In the genomic region with DNA sequence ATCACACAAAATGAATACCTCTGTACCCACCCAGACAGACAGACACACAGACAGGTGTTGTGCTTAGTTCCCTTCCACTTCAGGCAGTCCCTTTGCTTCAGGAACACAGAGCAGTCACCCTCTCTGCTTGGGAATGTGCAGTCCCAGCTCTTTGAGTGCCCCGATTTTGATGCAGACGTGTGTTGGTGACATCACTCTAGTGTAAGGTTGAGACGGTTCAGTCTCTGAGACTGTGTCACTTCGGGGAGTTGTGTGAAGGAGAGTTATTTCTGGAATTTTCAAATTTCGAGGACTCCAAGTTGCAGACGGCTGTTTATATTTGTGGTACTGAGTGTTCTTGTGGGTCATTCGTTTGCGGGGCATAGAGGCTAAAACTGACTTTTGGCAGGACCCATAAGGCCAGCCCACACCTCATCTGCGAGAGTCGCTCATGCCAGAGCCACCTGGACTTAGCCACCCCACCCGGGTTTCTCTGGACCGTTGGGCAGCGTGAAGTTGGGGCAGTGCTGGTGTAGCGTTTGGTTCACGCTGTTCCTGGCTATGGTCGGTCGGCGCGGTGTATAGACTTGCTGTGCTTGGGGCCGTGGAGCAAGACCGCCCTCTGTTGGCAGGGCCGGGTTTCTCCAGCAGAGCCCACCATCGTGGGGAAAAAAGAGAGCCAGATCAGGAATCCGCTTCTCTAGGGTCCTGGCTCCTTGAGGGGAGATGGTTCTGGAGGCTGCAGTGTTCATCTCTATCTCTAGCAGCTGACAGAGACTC, we compare ENCODE assay signal across 8 mouse cellular contexts. TPM values are rescaled to one million over a fixed set of nuclear protein-coding genes. Genes with fewer than 3 reads are reported as not detected.
DNase-seq lines count a peak whose midpoint lies in the region; ATAC-seq and TF ChIP-seq lines count a peak whose summit lies in the region.

No protein-coding gene starts in this region.

- H3K4me1 ChIP-seq in MEL (ENCODE audit: control insufficient read depth in 1 of 2, insufficient read depth in 2 of 2, low read length in 2 of 2): no peaks in the 10 kb centered on the region
- no peaks in the 10 kb centered on the region for H3K4me1 ChIP-seq in cerebellum, adult 2 months (ENCODE audit: control insufficient read depth, insufficient read depth, low read length)
- H3K4me1 ChIP-seq in lung, postnatal 0 days (ENCODE audit: insufficient read depth, low read depth, low read length): no peaks in the 10 kb centered on the region

- DNase-seq in MEL (ENCODE audit: low read depth, low spot score): peak; percentile 86
- DNase-seq in cerebellum, adult 2 months: peak; percentile 41 to 56
- DNase-seq in forelimb bud, embryonic 11.5 days (ENCODE audit: low read depth, low spot score): peak; percentile 73
- DNase-seq in layer of hippocampus, adult 9-11 months: peak; percentile 42
- DNase-seq in lung, postnatal 0 days (ENCODE audit: low spot score): peak; percentile 85
- DNase-seq in ovary, postnatal 36 days (ENCODE audit: low spot score): peak; percentile 83
- peak; percentile 87 for DNase-seq in thymus, postnatal 14 days

- peak overlapping the region in 1 of 2 experiments; percentile 15; a peak in 1 of 4 replicates for H3K4me3 ChIP-seq in MEL (ENCODE audit: control insufficient read depth in 1 of 2, insufficient read depth in 1 of 2, low read depth in 2 of 2, low read length in 2 of 2)
- H3K4me3 ChIP-seq in cerebellum, adult 2 months (replicated peaks; ENCODE audit: insufficient read depth, low read depth, low read length): no peak overlapping the region
- H3K4me3 ChIP-seq in lung, postnatal 0 days (ENCODE audit: low read depth, low read length): no peak overlapping the region

- peak; percentile 94 for TF ChIP-seq RAD21 in MEL (IDR thresholded peaks at IDR 0.05; ENCODE audit: low read depth, low read length)

- H3K79me2 ChIP-seq in MEL (ENCODE audit: control insufficient read depth, insufficient read depth, low read length, poor library complexity): no peaks in the 10 kb centered on the region

- peak; percentile 95 to 98 (median 96) for TF ChIP-seq CTCF in MEL (IDR thresholded peaks at IDR 0.05 in 2 of 3, conservative IDR thresholded peaks at IDR 0.05 in 1 of 3; ENCODE audit: control insufficient read depth in 1 of 3, insufficient read depth in 1 of 3, low read depth in 2 of 3, low read length in 3 of 3, poor library complexity in 1 of 3, severe bottlenecking in 1 of 3)
- TF ChIP-seq CTCF in cerebellum, adult 2 months (IDR thresholded peaks at IDR 0.05; ENCODE audit: borderline replicate concordance, insufficient read depth, low read depth, low read length): peak; percentile 79
- peak; percentile 99 for TF ChIP-seq CTCF in lung, postnatal 0 days (IDR thresholded peaks at IDR 0.05)

- no peak overlapping the region for H3K27ac ChIP-seq in MEL (ENCODE audit: control insufficient read depth, low read depth, low read length)
- no peak overlapping the region for H3K27ac ChIP-seq in cerebellum, adult 2 months (ENCODE audit: insufficient read depth, low read length)
- 0 out of 2 replicates have a peak overlapping the region, but pooled peaks have one; percentile 11 for H3K27ac ChIP-seq in lung, postnatal 0 days (ENCODE audit: low read length)

- peak overlapping the region; percentile 38 for H3K9ac ChIP-seq in MEL (ENCODE audit: control insufficient read depth, low read depth, low read length, poor library complexity, severe bottlenecking)
- H3K9ac ChIP-seq in lung, postnatal 0 days (replicated peaks; ENCODE audit: low read depth): no peak overlapping the region

- ATAC-seq in hematopoietic stem cell, adult 5-6 weeks (replicated peaks in 1 of 2; ENCODE audit: insufficient read depth in 1 of 2, low FRiP score in 2 of 2, low TSS enrichment in 1 of 2, low read depth in 1 of 2, poor library complexity in 2 of 2, severe bottlenecking in 2 of 2): peak; percentile 93 to 94
- ATAC-seq in lung, postnatal 0 days: peak; percentile 93

- no peaks in the 10 kb centered on the region for H3K9me3 ChIP-seq in MEL (replicated peaks; ENCODE audit: insufficient read depth, low read length)
- no peaks in the 10 kb centered on the region for H3K9me3 ChIP-seq in lung, postnatal 0 days (ENCODE audit: low read length)

- TF ChIP-seq POLR2A in MEL (IDR thresholded peaks at IDR 0.05; ENCODE audit: control insufficient read depth in 1 of 2, insufficient read depth in 1 of 2, low read depth in 1 of 2, low read length in 2 of 2, poor library complexity in 1 of 2): no peak
- TF ChIP-seq POLR2A in cerebellum, adult 2 months (IDR thresholded peaks at IDR 0.05; ENCODE audit: borderline replicate concordance, insufficient read depth, low read length): no peak

- no peaks in the 10 kb centered on the region for H3K36me3 ChIP-seq in MEL (ENCODE audit: control insufficient read depth in 1 of 2, insufficient read depth in 2 of 2, low read length in 2 of 2)
- no peaks in the 10 kb centered on the region for H3K36me3 ChIP-seq in lung, postnatal 0 days (ENCODE audit: insufficient read depth, low read length)

- peak overlapping the region; percentile 31 for H3K4me2 ChIP-seq in lung, postnatal 0 days (replicated peaks; ENCODE audit: low read depth, low read length)

- H3K27me3 ChIP-seq in MEL (ENCODE audit: control insufficient read depth in 1 of 2, insufficient read depth in 2 of 2, low read length in 2 of 2): peaks cover 22 to 23% of the 10 kb centered on the region in 2 experiments
- no peaks in the 10 kb centered on the region for H3K27me3 ChIP-seq in cerebellum, adult 2 months (ENCODE audit: control insufficient read depth, insufficient read depth, low read length)
- H3K27me3 ChIP-seq in lung, postnatal 0 days (replicated peaks; ENCODE audit: insufficient read depth, low read length): no peaks in the 10 kb centered on the region

- TF ChIP-seq EP300 in MEL (IDR thresholded peaks at IDR 0.05; ENCODE audit: low read depth in 1 of 2, low read length in 2 of 2): no peak
- TF ChIP-seq EP300 in lung, postnatal 0 days (IDR thresholded peaks at IDR 0.05): no peak; the same call in 1 of the 2 replicates

- WGBS in cerebellum, adult 2 months: 19% methylated on average over 24 of the region's 24 CpGs
- WGBS in lung, postnatal 0 days: 11% methylated on average over 20 of the region's 24 CpGs

TF ChIP-seq in MEL, 35 proteins besides CTCF, POLR2A, EP300 and RAD21:
- TF ChIP-seq ETS1 (IDR thresholded peaks at IDR 0.05; ENCODE audit: low read depth, low read length) (no peak), ZKSCAN1 (IDR thresholded peaks at IDR 0.05; ENCODE audit: low read depth, low read length) (no peak), NRF1 (IDR thresholded peaks at IDR 0.05; ENCODE audit: insufficient read depth, low read depth, low read length, poor library complexity, severe bottlenecking) (no peak), USF1 (IDR thresholded peaks at IDR 0.05; ENCODE audit: low read depth, low read length) (no peak), SMC3 (IDR thresholded peaks at IDR 0.05; ENCODE audit: low read depth, low read length) (peak; percentile 95), ZNF384 (IDR thresholded peaks at IDR 0.05; ENCODE audit: low read depth, low read length) (peak; percentile 38; the same call in 1 of the 2 replicates), TAL1 (IDR thresholded peaks at IDR 0.05; ENCODE audit: low read length) (no peak), MEF2A (IDR thresholded peaks at IDR 0.05; ENCODE audit: extremely low read depth, insufficient replicate concordance, low read depth, low read length, poor library complexity, severe bottlenecking) (no peak), ZC3H11A (IDR thresholded peaks at IDR 0.05; ENCODE audit: low read depth, low read length) (peak; percentile 95), MAZ (IDR thresholded peaks at IDR 0.05; ENCODE audit: low read depth, low read length) (no peak)

RNA-seq across cellular contexts. Expression of a gene that starts 30.6 kb away (rescaled TPM):
- 53.6 and 63.6 TPM in 2 replicates for total RNA-seq in MEL (2012; rRNA removed)
- polyA plus RNA-seq in MEL (2012; ENCODE audit: insufficient read depth in 1 of 2, insufficient read length in 2 of 2, low read depth in 1 of 2, low replicate concordance in 2 of 2, missing spikeins in 1 of 2): 10 to 100 TPM in 1 of 2 experiments, not detected in 1; 75.7 TPM
- polyA plus RNA-seq in cerebellum, adult 2 months (2012; rRNA removed): 68.7 and 71.0 TPM in 2 replicates
- 21.4 and 21.6 TPM in 2 replicates for total RNA-seq in hematopoietic stem cell, adult 5-6 weeks (2017)
- polyA plus RNA-seq in lung, postnatal 0 days (2015; fragmentation: Nextera tagmentation; extraction: Ambion mirVana): 53.5 and 96.6 TPM in 2 replicates

RNA-seq across cellular contexts. Expression of a gene that starts 35.0 kb away (rescaled TPM):
- total RNA-seq in MEL (2012; rRNA removed): not detected in 2 replicates
- polyA plus RNA-seq in MEL (2012; ENCODE audit: insufficient read depth in 1 of 2, insufficient read length in 2 of 2, low read depth in 1 of 2, low replicate concordance in 2 of 2, missing spikeins in 1 of 2): under 1 TPM in 1 of 2 experiments, not detected in 1; 0.04 TPM
- 6.1 and 6.2 TPM in 2 replicates for polyA plus RNA-seq in cerebellum, adult 2 months (2012; rRNA removed)
- not detected in 2 replicates for total RNA-seq in hematopoietic stem cell, adult 5-6 weeks (2017)
- polyA plus RNA-seq in lung, postnatal 0 days (2015; fragmentation: Nextera tagmentation; extraction: Ambion mirVana): 1.00 and 1.0 TPM in 2 replicates

RNA-seq across cellular contexts. Expression of a gene that starts 48.4 kb away (rescaled TPM):
- 4.8 and 7.6 TPM in 2 replicates for total RNA-seq in MEL (2012; rRNA removed)
- 10 to 100 TPM in 1 of 2 experiments, not detected in 1; 10.7 TPM for polyA plus RNA-seq in MEL (2012; ENCODE audit: insufficient read depth in 1 of 2, insufficient read length in 2 of 2, low read depth in 1 of 2, low replicate concordance in 2 of 2, missing spikeins in 1 of 2)
- polyA plus RNA-seq in cerebellum, adult 2 months (2012; rRNA removed): 26.5 and 30.5 TPM in 2 replicates
- total RNA-seq in hematopoietic stem cell, adult 5-6 weeks (2017): 26.7 and 28.4 TPM in 2 replicates
- polyA plus RNA-seq in lung, postnatal 0 days (2015; fragmentation: Nextera tagmentation; extraction: Ambion mirVana): 55.9 and 63.0 TPM in 2 replicates

RNA-seq across cellular contexts. Expression of a gene that starts 54.9 kb away (rescaled TPM):
- 50.8 and 61.1 TPM in 2 replicates for total RNA-seq in MEL (2012; rRNA removed)
- 10 to 100 TPM in 1 of 2 experiments, not detected in 1; 50.3 TPM for polyA plus RNA-seq in MEL (2012; ENCODE audit: insufficient read depth in 1 of 2, insufficient read length in 2 of 2, low read depth in 1 of 2, low replicate concordance in 2 of 2, missing spikeins in 1 of 2)
- polyA plus RNA-seq in cerebellum, adult 2 months (2012; rRNA removed): 38.7 and 39.3 TPM in 2 replicates
- 11.8 and 14.3 TPM in 2 replicates for total RNA-seq in hematopoietic stem cell, adult 5-6 weeks (2017)
- polyA plus RNA-seq in lung, postnatal 0 days (2015; fragmentation: Nextera tagmentation; extraction: Ambion mirVana): 19.4 and 20.7 TPM in 2 replicates
